Mouse (Mus musculus) cerebellum, adult 2 months (tissue): ENCODE measurements around the gene Cacna1h.

Experiments used
- CTCF ChIP-seq: fragments of 200-500 bp; IDR thresholded peaks from 2 replicates; pipeline ENCODE4 v1.5.1; 2011; ENCODE audit warnings: low read depth, mild to moderate bottlenecking, control low read depth, low read length, moderate library complexity, borderline replicate concordance; ENCODE audit not compliant: insufficient read depth
- POLR2A ChIP-seq: fragments of 200-500 bp; IDR thresholded peaks from 2 replicates; pipeline ENCODE4 v1.6.1; 2011; ENCODE audit warnings: low read length, control low read depth, borderline replicate concordance; ENCODE audit not compliant: insufficient read depth

DNA sequence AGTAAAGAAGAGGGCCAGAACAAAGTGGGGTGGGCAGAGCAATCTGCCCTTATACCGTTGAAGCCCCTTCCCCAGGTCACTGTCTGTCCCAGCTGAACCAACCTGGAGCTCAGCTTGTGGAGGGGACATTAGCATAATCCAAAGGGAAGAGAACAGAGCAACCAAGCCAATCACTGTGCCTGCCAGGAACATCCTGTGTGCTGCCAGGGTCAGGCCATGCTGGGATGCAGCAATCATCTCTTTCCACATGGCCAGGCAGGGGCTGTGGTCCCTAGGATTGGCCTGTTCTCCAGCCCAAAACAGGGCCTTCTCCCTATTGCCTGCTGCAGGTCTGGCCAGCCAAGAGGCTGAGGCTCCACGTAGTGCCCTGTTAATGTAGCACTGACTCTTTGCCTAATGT lies 7.6 kb downstream of the Cacna1h start:
- no peak for TF ChIP-seq CTCF
- TF ChIP-seq POLR2A, result no peak
